ENCODE assay signal across 19 mouse cellular contexts in genomic region chr9:31926766-31927165, GRCm38 (mm10). TPM values are rescaled to one million over a fixed set of nuclear protein-coding genes. Genes with fewer than 3 reads are reported as not detected.
DNase-seq lines count a peak whose midpoint lies in the region; ATAC-seq lines count a peak whose summit lies in the region.
"Had no signal": no experiment of that assay in that cellular context is flagged by ENCODE, and none has a peak within 500 bp of the region (broad histone marks: within the 10 kb centered on the region; RNA-seq: fewer than 3 reads in every experiment).

No protein-coding gene starts in this region.

- H3K4me3 ChIP-seq in forebrain, embryonic 15.5 days, result no peak overlapping the region
- no peak overlapping the region for H3K4me3 ChIP-seq in forebrain, embryonic 12.5 days (replicated peaks)
- no peak overlapping the region for H3K4me3 ChIP-seq in kidney, embryonic 16.5 days (ENCODE audit: low read length)
- H3K4me3 ChIP-seq: heart, embryonic 12.5 days; intestine, embryonic 15.5 days; liver, embryonic 13.5 days; midbrain, embryonic 12.5 days had no signal

- peak; percentile 36 for DNase-seq in urinary bladder, postnatal 25 days (ENCODE audit: low spot score)
- DNase-seq in urinary bladder, postnatal 10 days (ENCODE audit: low spot score), result no peak
- DNase-seq in urinary bladder, postnatal 36 days (ENCODE audit: low spot score in 2 of 2), result peak; percentile 17 to 52
- DNase-seq in left cerebral cortex, adult 18-20 months (ENCODE audit: low spot score in 2 of 2), result no peak
- no peak for DNase-seq in heart, postnatal 14 days
- DNase-seq: cerebellum, adult 11 months; cerebellum, postnatal 36 days; liver, embryonic 13.5 days; lung, postnatal 4 days; right cerebral cortex, adult 18-20 months; spleen, adult 18-20 months; thymus, postnatal 25 days had no signal

- no peak overlapping the region for H3K27ac ChIP-seq in forebrain, embryonic 15.5 days (replicated peaks)
- no peak overlapping the region for H3K27ac ChIP-seq in forebrain, embryonic 12.5 days
- H3K27ac ChIP-seq in kidney, embryonic 16.5 days (ENCODE audit: low read length), result peak overlapping the region; percentile 51
- H3K27ac ChIP-seq: intestine, embryonic 15.5 days; liver, embryonic 13.5 days; midbrain, embryonic 12.5 days had no signal

- 43% methylated on average over 3 of the region's 3 CpGs for WGBS in forebrain, embryonic 15.5 days
- WGBS in forebrain, embryonic 12.5 days, result 70% methylated on average over 3 of the region's 3 CpGs
- 56% methylated on average over 3 of the region's 3 CpGs for WGBS in kidney, embryonic 16.5 days

- H3K4me2 ChIP-seq in forebrain, embryonic 15.5 days (replicated peaks), result no peak overlapping the region
- no peak overlapping the region for H3K4me2 ChIP-seq in forebrain, embryonic 12.5 days
- no peak overlapping the region for H3K4me2 ChIP-seq in kidney, embryonic 16.5 days (replicated peaks; ENCODE audit: low read depth, low read length)
- H3K4me2 ChIP-seq: liver, embryonic 13.5 days had no signal

- H3K9ac ChIP-seq in forebrain, embryonic 15.5 days (replicated peaks), result no peak overlapping the region
- H3K9ac ChIP-seq in forebrain, embryonic 12.5 days, result no peak overlapping the region
- H3K9ac ChIP-seq in kidney, embryonic 16.5 days (replicated peaks; ENCODE audit: low read length), result no peak overlapping the region
- H3K9ac ChIP-seq: heart, embryonic 12.5 days; intestine, embryonic 15.5 days; liver, embryonic 13.5 days; midbrain, embryonic 12.5 days had no signal

- intact Hi-C loops in heart, postnatal 14 days (cut with DNase I), result loop anchor here (1.0 kb wide), 1 partner anchor 367 kb away; no protein-coding TSS in a partner anchor

- no peaks in the 10 kb centered on the region for H3K36me3 ChIP-seq in forebrain, embryonic 15.5 days
- H3K36me3 ChIP-seq in forebrain, embryonic 12.5 days (replicated peaks), result no peaks in the 10 kb centered on the region
- no peaks in the 10 kb centered on the region for H3K36me3 ChIP-seq in kidney, embryonic 16.5 days (ENCODE audit: insufficient read depth, low read length)
- H3K36me3 ChIP-seq: heart, embryonic 12.5 days; intestine, embryonic 15.5 days; liver, embryonic 13.5 days; midbrain, embryonic 12.5 days had no signal

- H3K9me3 ChIP-seq in forebrain, embryonic 15.5 days, result no peaks in the 10 kb centered on the region
- H3K9me3 ChIP-seq in forebrain, embryonic 12.5 days, result no peaks in the 10 kb centered on the region
- no peaks in the 10 kb centered on the region for H3K9me3 ChIP-seq in kidney, embryonic 16.5 days (ENCODE audit: low read length)
- H3K9me3 ChIP-seq: heart, embryonic 12.5 days; intestine, embryonic 15.5 days; liver, embryonic 13.5 days; midbrain, embryonic 12.5 days had no signal

- ATAC-seq in forebrain, embryonic 15.5 days (replicated peaks), result peak; percentile 53; the same call in 1 of the 2 replicates
- no peak for ATAC-seq in forebrain, embryonic 12.5 days (ENCODE audit: low FRiP score)
- peak; percentile 80 for ATAC-seq in kidney, embryonic 16.5 days (ENCODE audit: low FRiP score, low TSS enrichment)
- ATAC-seq: intestine, embryonic 15.5 days had no signal

- H3K27me3 ChIP-seq in forebrain, embryonic 15.5 days, result no peaks in the 10 kb centered on the region
- no peaks in the 10 kb centered on the region; the same call in none of the 2 replicates for H3K27me3 ChIP-seq in forebrain, embryonic 12.5 days
- H3K27me3 ChIP-seq in kidney, embryonic 16.5 days (ENCODE audit: insufficient read depth, low read length), result peaks cover 2% of the 10 kb centered on the region; the same call in 1 of the 2 replicates
- H3K27me3 ChIP-seq: intestine, embryonic 15.5 days; liver, embryonic 13.5 days had no signal

- peaks cover 6% of the 10 kb centered on the region for H3K4me1 ChIP-seq in forebrain, embryonic 15.5 days
- no peaks in the 10 kb centered on the region for H3K4me1 ChIP-seq in forebrain, embryonic 12.5 days
- peaks cover 6% of the 10 kb centered on the region for H3K4me1 ChIP-seq in kidney, embryonic 16.5 days (ENCODE audit: insufficient read depth, low read length)
- H3K4me1 ChIP-seq: liver, embryonic 13.5 days; midbrain, embryonic 12.5 days had no signal

RNA-seq across cellular contexts. Expression of gene Barx2, which starts 13.5 kb away (rescaled TPM):
- polyA plus RNA-seq in forebrain, embryonic 15.5 days (2015; fragmentation: Nextera tagmentation; extraction: Ambion mirVana), result 0.15 and 0.22 TPM in 2 replicates
- not detected in 2 replicates for polyA plus RNA-seq in forebrain, embryonic 12.5 days (2016; fragmentation: Nextera tagmentation; extraction: Ambion mirVana)
- polyA plus RNA-seq in kidney, embryonic 16.5 days (2015; fragmentation: Nextera tagmentation; extraction: Ambion mirVana), result not detected in 2 replicates
- total RNA-seq in left cerebral cortex, adult 18-20 months (2021), result 1 to 10 TPM; 4.0 to 5.0 TPM
- not detected for total RNA-seq in heart, postnatal 14 days (2021)
- total RNA-seq: hematopoietic stem cell, adult 5-6 weeks had no signal
- polyA plus RNA-seq: heart, embryonic 12.5 days; liver, embryonic 13.5 days; midbrain, embryonic 12.5 days had no signal

Comparison
In these comparisons a context has a peak if more than half of its experiments do, and no peak if none do; other contexts are left out.
1. DNase-seq: peak in urinary bladder, postnatal 25 days (single experiment) and urinary bladder, postnatal 36 days (2 of 2); none in urinary bladder, postnatal 10 days (single experiment), left cerebral cortex, adult 18-20 months (0 of 2) and heart, postnatal 14 days (0 of 2).